Mouse (Mus musculus) left cerebral cortex, adult 6 months (tissue): ENCODE data around the gene Fgfr2. TPM values are rescaled to one million over a fixed set of nuclear protein-coding genes. Genes with fewer than 3 reads are reported as not detected.

Source experiments
- polyA plus RNA-seq: library from polyadenylated mRNA; unstranded; fragments of <200 nt; fragmentation: Nextera tagmentation; gene quantifications from 2 replicates; pipeline ENCODE4 v1.2.3, GENCODE M21; 2021

Fgfr2 gene
- polyA plus RNA-seq, 1 experiment from 2014 or later, result 19.2 TPM

Other genes starting within 250 kb of the Fgfr2 start
- gene Zranb1, start 192.2 kb downstream of the Fgfr2 start, polyA plus RNA-seq, result 7.4 and 9.2 TPM in 2 replicates
- 2.2 and 7.0 TPM in 2 replicates for gene Ctbp2, start 1.0 kb upstream of the Fgfr2 start, polyA plus RNA-seq